Mouse (Mus musculus) adrenal gland, adult 18-20 months (tissue): ENCODE measurements around the gene 1500011B03Rik. TPM values are rescaled to one million over a fixed set of nuclear protein-coding genes. Genes with fewer than 3 reads are reported as not detected.

Experiments used
- microRNA-seq, 2 experiments: library from miRNA; unstranded; fragments of <30 nt; microRNA quantifications; one replicate each; pipeline ENCODE4 v1.2.0; 2021; ENCODE audit warnings: borderline number of aligned reads in 2 of 2
- total RNA-seq, 2 experiments: library from RNA; stranded (reverse); gene quantifications; 1 replicate in 1 of 2; 2 replicates in 1 of 2; pipeline ENCODE4 v1.2.3; 2021

The 1500011B03Rik gene
- total RNA-seq, 2 experiments from 2014 or later = 27.9 to 38.5 TPM

Small RNA genes lying within 50 kb of the gene (microRNA-seq; reads per million reads assigned to microRNA genes)
- 15.3 to 51.1 reads per million in 2 experiments for gene Mir6240

Other genes with a start within 250 kb of the 1500011B03Rik start
- gene Trpv4, start 165.0 kb downstream of the 1500011B03Rik start, total RNA-seq = 1 to 10 TPM; 3.0 to 4.6 TPM
- 10 to 100 TPM; 40.7 to 49.2 TPM for gene Gltp, start 132.5 kb downstream of the 1500011B03Rik start, total RNA-seq
- gene Tchp, start 115.7 kb downstream of the 1500011B03Rik start, total RNA-seq = 1 to 10 TPM; 7.1 to 8.5 TPM
- 10 to 100 TPM; 72.6 to 82.7 TPM for gene Ankrd13a, start 48.8 kb downstream of the 1500011B03Rik start, total RNA-seq
- gene Git2, start 48.0 kb downstream of the 1500011B03Rik start, total RNA-seq = 10 to 100 TPM; 33.8 to 36.8 TPM
- gene 4930519G04Rik, start 30.2 kb upstream of the 1500011B03Rik start, total RNA-seq = not detected
- gene Gm9936, start 35.2 kb upstream of the 1500011B03Rik start, total RNA-seq = not detected
- gene Oasl2, start 73.5 kb upstream of the 1500011B03Rik start, total RNA-seq = 10 to 100 TPM in 1 of 2 experiments, 1 to 10 TPM in 1; 9.9 to 10.4 TPM
- 1 to 10 TPM in 1 of 2 experiments, under 1 TPM in 1; 0.74 to 1.2 TPM for gene Oasl1, start 99.8 kb upstream of the 1500011B03Rik start, total RNA-seq
- 10 to 100 TPM; 36.7 to 39.0 TPM for gene 2210016L21Rik, start 118.7 kb upstream of the 1500011B03Rik start, total RNA-seq
- gene Hnf1a, start 147.6 kb upstream of the 1500011B03Rik start, total RNA-seq = not detected
- 10 to 100 TPM; 40.0 to 44.0 TPM for gene Sppl3, start 187.7 kb upstream of the 1500011B03Rik start, total RNA-seq